Mouse (Mus musculus): ENCODE results near the gene Cd4.

- TF ChIP-seq POLR2A (IDR thresholded peaks at IDR 0.05; ENCODE audit: borderline replicate concordance, insufficient read depth, low read length) (no peak), CTCF (IDR thresholded peaks at IDR 0.05; ENCODE audit: borderline replicate concordance, insufficient read depth, low read depth, low read length) (peak; percentile 90)
Measured at GRCm38 (mm10) chr6:124847305-124847704, 40.7 kb downstream of the Cd4 start.
